Mouse (Mus musculus) midbrain, embryonic 10.5 days (tissue): ENCODE measurements at regions not wholly inside any gene's neighbourhood (a gene's known extent, or its start where the extent isn't known, plus 50 kb on each side); places are given as distances from the start of the nearest gene placed in this dataset.
A peak's percentile ranks its signal among the peaks of the same experiment; 100 is the strongest.
"Not testable (repeated sequence)": the region's sequence is repeated elsewhere in the genome, so short reads cannot be mapped to it uniquely, and the experiment has no call there.

Experiments used
- DNase-seq: peaks from one replicate; pipeline ENCODE4 v3.0.0-alpha.2; 2017; ENCODE audit warnings: low spot score
- H3K27ac ChIP-seq: fragments of 300-500 bp; sonication (generic); replicated peaks from 2 replicates; pipeline ENCODE4 v1.5.1; 2016; ENCODE audit warnings: mild to moderate bottlenecking
- H3K27me3 ChIP-seq: fragments of 300-500 bp; sonication (generic); 2 replicates; pipeline ENCODE4 v1.6.1; 2016; ENCODE audit warnings: low read depth, mild to moderate bottlenecking; ENCODE audit not compliant: poor library complexity, severe bottlenecking
- H3K36me3 ChIP-seq: fragments of 300-500 bp; sonication (generic); 2 replicates; pipeline ENCODE4 v1.6.1; 2016; ENCODE audit warnings: mild to moderate bottlenecking, moderate library complexity
- H3K4me1 ChIP-seq: fragments of 300-500 bp; sonication (generic); 2 replicates; pipeline ENCODE4 v1.6.1; 2016
- H3K4me3 ChIP-seq: fragments of 300-500 bp; sonication (generic); 2 replicates; pipeline ENCODE4 v1.5.1; 2016; ENCODE audit warnings: mild to moderate bottlenecking, moderate library complexity
- H3K9me3 ChIP-seq: fragments of 300-500 bp; sonication (generic); replicated peaks from 2 replicates; pipeline ENCODE4 v1.6.1; 2016; ENCODE audit warnings: mild to moderate bottlenecking
- whole genome bisulfite sequencing: fragments of 180-500 bp; shearing (Covaris S2); methylation state at CpG from one replicate; pipeline ENCODE4 v1.1.7; 2016; 5-methylcytosine and 5-hydroxymethylcytosine counted together

DNA sequence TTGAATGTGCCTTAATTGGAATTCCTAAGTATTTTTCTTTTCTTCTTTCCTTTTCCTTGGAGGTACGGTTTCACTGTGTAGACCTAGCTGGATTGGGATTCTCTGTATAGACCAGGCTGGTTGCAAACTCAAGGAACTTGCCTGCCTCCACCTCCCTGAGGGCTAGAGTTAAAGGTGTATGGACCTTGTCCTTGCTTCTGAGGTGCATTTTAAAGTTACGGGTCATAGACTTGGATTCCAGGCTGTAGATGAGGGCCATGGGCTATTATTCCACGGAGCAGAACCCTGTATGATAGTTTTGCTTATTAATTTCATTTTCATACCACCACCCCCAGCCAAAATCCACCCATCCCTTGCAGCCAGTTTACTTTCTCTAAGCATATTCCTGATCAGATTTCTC is 50.7 kb upstream of the Wdr26 start:
- Histone ChIP-seq H3K4me3 (no peak overlapping the region), H3K27ac (no peak overlapping the region), H3K9me3 (no peaks in the 10 kb centered on the region; the same call in 1 of the 2 replicates), H3K27me3 (peaks cover 12% of the 10 kb centered on the region), H3K36me3 (no peaks in the 10 kb centered on the region), H3K4me1 (peaks cover 24% of the 10 kb centered on the region)
- WGBS: 94% methylated on average over 3 of the region's 3 CpGs
- no peak for DNase-seq

- DNase-seq: no peak
- WGBS: 95% methylated on average over 10 of the region's 10 CpGs
- peaks cover 23% of the 10 kb centered on the region for H3K4me1 ChIP-seq
- no peaks in the 10 kb centered on the region for H3K36me3 ChIP-seq
- no peaks in the 10 kb centered on the region; the same call in 1 of the 2 replicates for H3K9me3 ChIP-seq
- H3K27me3 ChIP-seq: peaks cover 5% of the 10 kb centered on the region
- H3K27ac ChIP-seq: no peak overlapping the region
- no peak overlapping the region for H3K4me3 ChIP-seq
Observed at GRCm38 (mm10) chr1:181263216-181263615, 51.4 kb upstream of the Wdr26 start.

DNA sequence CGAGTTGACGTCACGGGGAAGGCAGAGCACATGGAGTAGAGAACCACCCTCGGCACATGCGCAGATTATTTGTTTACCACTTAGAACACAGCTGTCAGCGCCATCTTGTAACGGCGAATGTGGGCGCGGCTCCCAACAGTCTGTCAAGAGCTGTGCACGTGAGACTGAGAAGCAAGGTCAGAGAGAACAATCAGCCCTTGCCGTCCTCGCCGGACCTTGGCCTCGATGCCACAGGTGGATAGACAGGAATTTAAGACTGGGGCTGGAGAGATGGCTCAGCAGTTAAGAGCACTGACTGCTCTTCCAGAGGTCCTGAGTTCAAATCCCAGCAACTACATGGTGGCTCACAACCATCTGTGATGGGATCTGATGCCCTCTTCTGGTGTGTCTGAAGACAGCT is 58.7 kb upstream of the Wdr26 start:
- whole genome bisulfite sequencing: 97% methylated on average over 11 of the region's 15 CpGs
- not testable (repeated sequence) for H3K27ac ChIP-seq, DNase-seq, H3K36me3 ChIP-seq, H3K4me3 ChIP-seq, H3K27me3 ChIP-seq, H3K9me3 ChIP-seq
- peaks cover 11% of the 10 kb centered on the region for H3K4me1 ChIP-seq

DNA sequence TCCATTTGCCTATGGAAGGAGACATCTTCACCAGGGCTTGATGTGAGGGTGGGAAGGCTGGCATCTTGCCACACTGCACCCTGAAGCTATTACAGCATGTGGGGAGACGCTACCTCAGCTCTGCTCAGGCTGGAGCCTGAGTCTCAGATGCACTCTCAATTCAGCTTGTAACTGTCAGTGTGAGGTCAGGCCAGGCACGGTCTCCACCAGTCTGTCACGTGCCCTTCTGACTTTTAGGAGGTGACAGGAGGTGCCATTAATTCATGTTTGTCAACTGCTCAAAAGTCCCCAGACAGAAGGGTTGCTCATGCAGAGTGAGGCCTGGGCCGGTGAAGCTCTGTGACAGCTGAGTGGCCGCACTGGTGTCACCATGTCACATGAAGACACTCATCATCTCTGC is 59.4 kb upstream of the Wdr26 start:
- peaks cover 11% of the 10 kb centered on the region for H3K4me1 ChIP-seq
- no peak overlapping the region for H3K27ac ChIP-seq
- no peak overlapping the region for H3K4me3 ChIP-seq
- no peak for DNase-seq
- H3K36me3 ChIP-seq: no peaks in the 10 kb centered on the region
- H3K9me3 ChIP-seq: no peaks in the 10 kb centered on the region
- no peaks in the 10 kb centered on the region for H3K27me3 ChIP-seq
- 93% methylated on average over 5 of the region's 5 CpGs for WGBS

DNA sequence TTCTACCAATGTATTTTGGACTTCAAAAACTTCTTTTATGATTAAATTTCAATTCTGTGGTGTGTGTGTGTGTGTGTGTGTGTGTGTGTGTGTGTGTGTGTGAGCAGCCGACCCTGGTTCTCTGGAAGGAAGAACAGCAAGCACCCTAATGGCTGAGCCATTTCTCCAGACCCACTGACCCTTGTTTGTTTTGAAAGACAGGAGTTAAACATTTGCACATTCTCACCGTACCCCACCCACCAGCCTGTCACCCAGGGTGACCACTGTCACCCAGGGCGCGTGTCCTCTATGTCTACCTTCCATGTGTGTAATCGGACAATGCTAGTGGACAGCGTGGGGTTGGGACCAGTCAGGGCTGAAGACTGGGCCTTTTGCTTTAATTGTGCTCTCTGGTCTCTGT is 60.0 kb upstream of the Wdr26 start:
- Histone ChIP-seq H3K4me3 (no peak overlapping the region), H3K9me3 (no peaks in the 10 kb centered on the region), H3K27me3 (no peaks in the 10 kb centered on the region), H3K4me1 (peaks cover 11% of the 10 kb centered on the region), H3K27ac (no peak overlapping the region), H3K36me3 (no peaks in the 10 kb centered on the region)
- 91% methylated on average over 6 of the region's 6 CpGs for WGBS
- no peak for DNase-seq

GRCm38 (mm10) chr1:181272622-181273296 is 61.0 kb upstream of the Wdr26 start:
- Histone ChIP-seq H3K36me3 (no peaks in the 10 kb centered on the region), H3K9me3 (no peaks in the 10 kb centered on the region), H3K4me3 (peak overlapping the region; percentile 7; the same call in 1 of the 2 replicates), H3K27ac (peak overlapping the region; percentile 55; the same call in 1 of the 2 replicates), H3K27me3 (no peaks in the 10 kb centered on the region), H3K4me1 (peaks cover 11% of the 10 kb centered on the region)
- peak; percentile 87 for DNase-seq
- 6% methylated on average over 20 of the region's 20 CpGs for WGBS

DNA sequence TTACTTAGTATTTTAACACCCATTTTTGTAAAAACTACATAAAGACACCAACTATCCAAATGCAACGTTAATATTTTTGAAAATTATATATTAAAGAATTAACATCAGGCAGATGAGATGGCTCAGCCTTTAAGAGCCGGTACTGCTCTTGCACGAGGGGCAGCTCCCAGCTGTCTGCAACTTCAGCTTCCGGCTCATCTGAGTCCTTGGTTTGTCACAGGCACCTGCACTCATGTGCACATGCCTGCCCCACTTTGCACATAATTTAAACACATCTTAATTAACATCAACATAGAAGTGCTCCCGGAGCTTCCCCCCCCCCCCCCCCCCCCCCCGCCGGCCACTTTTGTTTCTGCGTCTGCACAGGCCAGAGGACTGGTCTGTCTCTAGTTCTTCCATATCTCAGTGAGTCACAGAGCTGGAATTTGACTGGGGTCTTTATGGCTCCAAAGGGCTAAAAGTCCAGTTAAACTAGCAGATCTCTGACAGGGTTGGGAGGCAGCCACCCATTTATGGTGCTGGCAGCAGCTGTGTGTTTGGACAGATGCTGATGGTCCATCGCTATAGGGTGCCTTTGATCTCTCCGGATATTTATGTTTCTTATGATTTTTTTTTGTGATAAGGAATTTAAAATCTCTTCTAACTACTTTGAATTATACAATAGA is 61.9 kb upstream of the Wdr26 start:
- no peak for DNase-seq
- Histone ChIP-seq H3K4me1 (peaks cover 11% of the 10 kb centered on the region), H3K36me3 (no peaks in the 10 kb centered on the region), H3K9me3 (no peaks in the 10 kb centered on the region), H3K4me3 (no peak overlapping the region), H3K27me3 (no peaks in the 10 kb centered on the region), H3K27ac (no peak overlapping the region)
- WGBS: 50% methylated on average over 10 of the region's 10 CpGs

DNA sequence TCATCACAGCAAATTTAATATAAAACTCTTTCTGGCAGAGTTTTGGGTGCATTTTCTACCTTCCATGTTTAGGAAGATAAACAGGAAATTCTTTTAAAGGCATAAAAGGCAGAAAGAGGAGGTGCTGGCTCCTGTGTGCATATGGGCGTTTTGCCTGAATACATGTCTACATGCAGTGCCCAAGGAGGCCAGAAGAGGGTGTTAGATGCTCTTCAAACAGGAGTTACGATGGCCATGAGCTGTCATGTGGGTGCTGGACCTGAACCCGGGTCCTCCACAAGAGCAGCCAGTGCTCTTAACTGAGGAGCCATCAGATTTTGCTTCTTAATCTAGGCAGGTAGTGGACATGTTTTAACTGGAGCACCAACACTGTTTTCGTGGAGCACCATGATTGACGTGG is 69.0 kb upstream of the Wdr26 start:
- 84% methylated on average over 5 of the region's 5 CpGs for WGBS
- no peak for DNase-seq
- no peaks in the 10 kb centered on the region for H3K4me1 ChIP-seq

GRCm38 (mm10) chr1:181282986-181283385 is 69.4 kb upstream of the Cnih3 start:
- WGBS: 87% methylated on average over 8 of the region's 8 CpGs
- H3K4me1 ChIP-seq, DNase-seq: not testable (repeated sequence)

More for the DNA sequence above, 69.0 kb upstream of the Wdr26 start:
- H3K36me3 ChIP-seq: no peaks in the 10 kb centered on the region
- H3K4me3 ChIP-seq: no peak overlapping the region
- H3K9me3 ChIP-seq: no peaks in the 10 kb centered on the region
- H3K27me3 ChIP-seq: no peaks in the 10 kb centered on the region
- no peak overlapping the region for H3K27ac ChIP-seq

DNA sequence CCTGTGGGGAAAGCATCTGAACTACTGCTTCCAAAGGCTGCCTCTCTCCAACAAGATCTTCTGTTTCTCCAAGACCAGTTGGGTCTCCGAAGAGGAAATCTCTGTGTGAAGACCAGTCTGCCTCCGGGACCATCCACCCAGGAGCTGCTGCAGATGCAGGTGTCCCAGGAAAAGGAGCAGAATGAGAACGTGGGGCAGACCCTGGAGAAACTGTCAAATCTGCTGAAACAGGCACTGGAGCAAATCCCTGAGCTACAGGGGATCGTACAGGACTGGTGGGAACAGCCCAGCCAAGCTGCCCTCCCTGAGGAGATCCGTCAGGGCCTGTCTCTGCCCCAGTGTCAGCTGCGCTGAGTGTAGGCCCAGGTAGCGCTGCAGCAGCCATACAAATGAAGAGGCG is 68.9 kb upstream of the Cnih3 start:
- not testable (repeated sequence) for H3K27ac ChIP-seq, H3K9me3 ChIP-seq, H3K36me3 ChIP-seq, H3K4me1 ChIP-seq, DNase-seq, H3K4me3 ChIP-seq, H3K27me3 ChIP-seq
- 87% methylated on average over 8 of the region's 8 CpGs for WGBS

More at GRCm38 (mm10) chr1:181282986-181283385, 69.4 kb upstream of the Cnih3 start:
- H3K9me3 ChIP-seq, H3K4me3 ChIP-seq, H3K27ac ChIP-seq, H3K27me3 ChIP-seq, H3K36me3 ChIP-seq: not testable (repeated sequence)

- H3K36me3 ChIP-seq: no peaks in the 10 kb centered on the region
- no peaks in the 10 kb centered on the region for H3K4me1 ChIP-seq
- H3K27ac ChIP-seq: no peak overlapping the region
- DNase-seq: no peak
- no peak overlapping the region for H3K4me3 ChIP-seq
- H3K9me3 ChIP-seq: no peaks in the 10 kb centered on the region
- 68% methylated on average over 10 of the region's 10 CpGs for WGBS
- no peaks in the 10 kb centered on the region for H3K27me3 ChIP-seq
Observed at GRCm38 (mm10) chr1:181284301-181285197, 67.9 kb upstream of the Cnih3 start.

GRCm38 (mm10) chr1:181285600-181285999 is 66.8 kb upstream of the Cnih3 start:
- WGBS: 90% methylated on average over 8 of the region's 8 CpGs
- DNase-seq: no peak

GRCm38 (mm10) chr1:181286146-181286545 is 66.3 kb upstream of the Cnih3 start:
- no peaks in the 10 kb centered on the region for H3K9me3 ChIP-seq
- no peak for DNase-seq
- no peak overlapping the region for H3K4me3 ChIP-seq
- no peaks in the 10 kb centered on the region for H3K36me3 ChIP-seq
- H3K27ac ChIP-seq: no peak overlapping the region
- H3K27me3 ChIP-seq: no peaks in the 10 kb centered on the region
- 86% methylated on average over 5 of the region's 5 CpGs for WGBS
- no peaks in the 10 kb centered on the region for H3K4me1 ChIP-seq

More at GRCm38 (mm10) chr1:181285600-181285999, 66.8 kb upstream of the Cnih3 start:
- no peak overlapping the region for H3K4me3 ChIP-seq
- H3K9me3 ChIP-seq: no peaks in the 10 kb centered on the region
- no peaks in the 10 kb centered on the region for H3K27me3 ChIP-seq
- H3K36me3 ChIP-seq: no peaks in the 10 kb centered on the region
- H3K27ac ChIP-seq: no peak overlapping the region
- H3K4me1 ChIP-seq: no peaks in the 10 kb centered on the region
